Mouse (Mus musculus): ENCODE measurements around the gene Gm10491.

DNA sequence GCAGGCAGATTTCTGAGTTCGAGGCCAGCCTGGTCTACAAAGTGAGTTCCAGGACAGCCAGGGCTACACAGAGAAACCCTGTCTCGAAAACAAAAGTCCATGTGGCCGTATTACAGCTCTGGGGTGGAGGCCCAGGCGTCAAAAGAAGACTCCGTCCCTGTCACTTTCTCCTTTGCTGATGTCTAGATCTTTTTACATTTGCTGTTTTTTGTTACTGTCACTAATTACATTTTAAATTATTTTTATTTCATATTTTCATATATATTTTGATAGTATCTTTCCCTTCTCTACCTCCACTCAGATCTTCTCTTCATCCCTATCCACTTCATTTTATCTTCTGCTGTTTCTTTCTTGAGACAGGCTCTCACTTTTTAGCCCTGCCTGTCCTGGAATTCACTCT lies at the start of gene Gm10491:
- TF ChIP-seq CTCF (conservative IDR thresholded peaks at IDR 0.05; ENCODE audit: low read length) (no peak), NANOG (IDR thresholded peaks at IDR 0.05; ENCODE audit: borderline replicate concordance, low read length) (no peak), POU5F1 (IDR thresholded peaks at IDR 0.05; ENCODE audit: borderline replicate concordance, low read length) (no peak)
